Mouse (Mus musculus) cortical plate, adult 2 months (tissue): ENCODE data around the gene Rnft2. TPM values are rescaled to one million over a fixed set of nuclear protein-coding genes. Genes with fewer than 3 reads are reported as not detected.
A peak's percentile ranks its signal among the peaks of the same experiment; 100 is the strongest.

Source experiments
- H3K27ac ChIP-seq: fragments of 200-500 bp; 2 replicates; pipeline ENCODE4 v1.5.1; 2012; ENCODE audit warnings: low read length, control low read depth, inconsistent platforms; ENCODE audit not compliant: insufficient read depth
- H3K4me1 ChIP-seq: fragments of 200-500 bp; 2 replicates; pipeline ENCODE4 v1.6.1; 2011; ENCODE audit warnings: low read length; ENCODE audit not compliant: control insufficient read depth, insufficient read depth
- H3K4me3 ChIP-seq: fragments of 200-500 bp; 2 replicates; pipeline ENCODE4 v1.5.1; 2011; ENCODE audit warnings: mild to moderate bottlenecking, low read length, control low read depth; ENCODE audit not compliant: insufficient read depth
- CTCF ChIP-seq: fragments of 200-500 bp; IDR thresholded peaks from 2 replicates; pipeline ENCODE4 v1.5.1; 2011; ENCODE audit warnings: mild to moderate bottlenecking, control low read depth, low read length; ENCODE audit not compliant: insufficient read depth; ENCODE audit errors: extremely low read depth
- POLR2A ChIP-seq: fragments of 200-500 bp; IDR thresholded peaks from 2 replicates; pipeline ENCODE4 v1.6.1; 2011; ENCODE audit warnings: mild to moderate bottlenecking, low read length, control low read depth; ENCODE audit not compliant: insufficient read depth; ENCODE audit errors: extremely low read depth
- polyA plus RNA-seq: library from polyadenylated mRNA; depleted of rRNA; stranded (reverse); fragments of >200 nt; gene quantifications from 2 replicates; pipeline ENCODE4 v1.2.3, GENCODE M21; 2012

Gene Rnft2
- polyA plus RNA-seq, 1 experiment = 61.3 TPM

DNA sequence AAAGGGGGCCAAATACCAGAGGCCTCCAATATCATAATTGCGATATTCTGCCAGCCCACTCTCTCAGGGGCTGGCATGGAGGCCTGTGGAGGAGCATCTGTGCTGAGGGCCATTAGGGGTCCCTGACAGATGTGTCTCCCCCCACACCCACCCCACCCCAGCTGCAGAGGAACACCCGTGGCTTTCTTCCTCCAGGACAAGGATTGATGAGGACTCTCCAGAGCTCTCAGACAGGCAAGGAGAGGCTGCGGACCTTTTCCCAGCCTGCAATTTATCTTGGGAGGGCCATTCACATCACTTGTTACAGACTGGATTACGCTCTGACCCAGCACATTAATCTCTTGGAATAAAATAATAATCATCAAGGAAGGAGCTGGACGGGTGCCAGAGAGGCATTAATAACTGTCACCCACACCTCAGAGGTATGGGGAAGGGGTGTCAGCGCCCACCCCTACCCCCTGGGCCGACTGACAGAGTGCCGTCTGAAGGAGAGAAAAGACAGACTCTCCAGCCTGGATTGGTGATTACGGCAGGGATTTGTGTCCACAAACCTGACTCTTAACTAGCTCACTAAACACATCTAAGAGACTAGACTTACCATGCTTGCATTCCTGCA, 21.7 kb downstream of the Rnft2 start:
- Histone ChIP-seq H3K27ac (no peak overlapping the region), H3K4me1 (no peaks in the 10 kb centered on the region), H3K4me3 (no peak overlapping the region)
- TF ChIP-seq CTCF = no peak
- TF ChIP-seq POLR2A = no peak

DNA sequence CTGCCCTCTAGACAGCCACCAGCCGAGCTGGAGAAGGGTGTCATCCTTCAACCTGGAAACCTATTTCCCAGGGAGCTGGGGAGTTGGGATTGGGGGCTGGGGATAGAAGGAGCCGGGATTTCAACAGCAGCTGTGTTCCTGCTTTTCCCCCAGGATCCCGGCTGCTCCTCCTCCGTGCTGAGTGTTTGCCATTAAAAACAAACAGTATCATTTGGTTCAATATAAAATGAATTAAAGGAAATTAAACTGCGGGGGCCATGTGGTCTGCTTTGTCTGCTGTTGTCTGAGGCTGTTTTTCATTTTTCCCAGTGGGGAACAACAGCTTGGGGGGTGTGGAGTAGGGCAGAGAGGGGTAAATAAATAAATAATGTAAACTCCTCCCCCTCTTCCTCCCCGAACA, 27.5 kb downstream of the Rnft2 start:
- TF ChIP-seq POLR2A (no peak), CTCF (no peak)
- Histone ChIP-seq H3K4me1 (peaks cover 3% of the 10 kb centered on the region), H3K4me3 (no peak overlapping the region), H3K27ac (no peak overlapping the region)

DNA sequence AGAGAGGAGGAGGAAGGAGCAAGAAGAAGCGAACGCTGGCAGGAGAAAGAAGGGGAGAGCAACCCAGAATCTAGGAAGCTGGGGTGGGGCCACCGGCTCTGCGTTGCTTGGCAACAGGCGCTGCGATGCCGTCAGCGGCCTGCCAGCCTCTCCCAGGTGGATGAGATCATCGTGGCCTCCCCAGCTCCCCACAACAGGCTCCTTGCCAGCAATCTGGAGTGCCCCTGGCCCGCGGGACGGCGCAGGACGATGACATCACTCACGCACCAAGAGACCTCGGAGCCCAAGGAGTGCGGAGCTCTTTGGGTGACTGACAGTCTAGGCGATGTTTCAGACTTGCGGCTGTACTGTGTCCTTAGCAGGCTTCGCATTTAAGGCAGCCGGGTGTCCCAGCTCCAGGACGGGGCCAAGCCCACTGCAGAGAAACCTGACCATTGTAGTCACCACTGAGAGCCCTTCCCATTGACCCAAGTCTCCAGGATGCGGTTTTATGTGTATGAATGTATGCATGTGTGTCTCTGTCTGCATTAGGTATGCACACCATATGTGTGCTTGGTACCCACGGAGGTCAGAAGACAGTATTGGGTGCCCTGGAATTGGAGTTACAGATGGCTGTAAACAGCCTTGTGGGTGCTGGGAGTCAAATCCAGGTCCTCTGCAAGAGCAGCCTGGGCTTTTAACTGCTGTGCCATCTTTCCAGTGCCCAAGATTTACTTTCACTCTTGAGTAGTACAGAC, 30.3 kb downstream of the Rnft2 start:
- peak overlapping the region; percentile 70 for H3K27ac ChIP-seq
- no peak for TF ChIP-seq CTCF
- no peak for TF ChIP-seq POLR2A

DNA sequence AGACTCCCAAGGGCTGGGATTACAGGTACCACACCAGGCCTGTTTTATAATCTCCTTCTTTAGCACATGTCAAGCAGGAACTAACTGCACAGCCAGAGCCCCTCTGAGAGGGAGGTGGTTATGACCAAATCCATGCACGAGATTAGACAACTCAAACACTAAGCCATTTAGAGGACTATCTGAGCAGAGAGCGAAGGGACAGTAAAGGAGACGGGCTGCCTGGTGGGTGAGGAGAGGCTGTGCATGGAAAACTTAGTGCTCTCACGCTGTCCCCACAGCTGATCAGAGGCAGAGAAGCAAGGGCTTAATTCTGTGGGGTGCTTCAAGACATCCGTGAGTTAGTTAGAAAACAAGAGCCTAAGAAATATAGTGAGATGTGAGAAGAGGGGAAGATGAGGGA, 30.9 kb downstream of the Rnft2 start:
- TF ChIP-seq CTCF (no peak), POLR2A (no peak)
- peak overlapping the region; percentile 23; the same call in 1 of the 2 replicates for H3K4me3 ChIP-seq
- peaks cover 3% of the 10 kb centered on the region for H3K4me1 ChIP-seq
- H3K27ac ChIP-seq = peak overlapping the region; percentile 24

More for the DNA sequence above, 30.3 kb downstream of the Rnft2 start:
- Histone ChIP-seq H3K4me1 (peaks cover 3% of the 10 kb centered on the region), H3K4me3 (peak overlapping the region; percentile 23)

DNA sequence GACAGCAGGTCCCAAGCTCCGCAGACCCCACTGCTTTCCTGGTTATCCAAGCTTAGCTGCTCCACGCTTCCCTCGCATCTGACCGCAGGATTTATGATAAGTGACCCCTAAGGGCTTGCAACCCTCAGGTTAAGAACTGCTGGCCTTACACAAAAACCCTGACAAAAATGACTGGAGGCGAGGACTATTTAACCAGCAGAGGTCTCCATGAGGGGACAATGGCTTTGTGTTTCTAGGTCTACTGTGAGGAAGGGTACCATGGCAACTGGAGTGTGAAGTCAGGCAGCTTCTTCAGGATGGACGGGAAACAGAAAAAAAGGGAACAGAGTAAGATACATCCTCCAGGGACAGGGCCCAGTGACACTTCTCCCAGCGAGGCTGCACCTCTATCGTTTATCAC, 39.1 kb downstream of the Rnft2 start:
- Histone ChIP-seq H3K4me3 (no peak overlapping the region), H3K4me1 (no peaks in the 10 kb centered on the region), H3K27ac (no peak overlapping the region)
- TF ChIP-seq CTCF (no peak), POLR2A (no peak)

DNA sequence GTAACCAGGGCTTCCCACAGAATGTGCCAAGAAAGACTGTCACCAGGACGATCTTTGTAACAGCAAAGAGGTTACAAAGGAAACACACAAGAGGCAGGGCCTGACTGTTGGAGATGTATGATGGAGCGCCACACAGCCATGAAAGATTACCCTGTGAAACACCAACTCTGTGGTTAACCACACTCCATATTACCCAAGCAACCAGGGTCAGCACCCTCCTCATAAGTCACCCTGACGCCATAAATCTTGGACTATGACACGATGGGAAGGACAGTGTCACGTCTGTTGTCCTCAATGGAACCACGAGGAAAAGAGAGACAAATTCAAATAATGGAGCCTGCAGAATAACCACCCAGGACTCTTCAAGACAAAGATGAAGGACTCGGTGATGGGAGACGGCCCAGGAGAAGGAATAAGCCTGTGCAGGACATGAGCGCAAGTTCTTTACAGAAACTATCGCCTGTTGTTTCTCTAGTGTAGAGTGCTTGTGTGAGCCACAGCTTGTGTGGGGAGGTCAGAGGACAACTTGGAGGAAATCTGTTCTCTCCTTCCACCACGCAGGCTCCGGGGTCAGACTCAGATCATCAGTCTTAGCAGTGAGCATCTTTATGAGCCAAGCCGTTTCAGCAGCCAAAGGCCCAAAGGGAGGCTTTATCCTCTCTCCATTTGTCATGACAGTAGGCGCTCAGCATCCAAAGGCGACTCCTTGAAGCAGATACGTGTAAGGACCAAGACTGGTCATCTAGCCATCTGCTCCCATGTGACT, 40.1 kb downstream of the Rnft2 start:
- no peak for TF ChIP-seq POLR2A
- TF ChIP-seq CTCF = no peak
- Histone ChIP-seq H3K4me3 (no peak overlapping the region), H3K27ac (no peak overlapping the region), H3K4me1 (no peaks in the 10 kb centered on the region)

DNA sequence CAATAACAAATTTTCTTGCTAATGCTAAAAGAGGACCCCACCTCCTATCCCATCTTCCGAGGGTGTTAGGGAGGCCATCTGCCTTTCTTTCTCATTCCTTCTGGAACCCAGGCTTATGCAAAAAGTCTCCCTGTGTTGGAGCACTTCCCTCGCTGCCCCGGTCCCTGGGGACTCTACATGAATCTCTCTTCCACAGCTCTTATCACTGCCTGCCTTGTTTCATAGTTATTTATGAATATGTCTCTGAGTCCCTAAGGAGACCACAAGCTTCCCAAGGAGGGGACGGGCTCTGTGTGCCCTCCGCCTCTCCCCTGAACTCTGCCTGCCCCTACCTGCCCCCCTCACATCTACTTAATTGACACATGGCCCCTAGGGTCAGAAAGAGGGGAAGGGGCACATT, 45.2 kb downstream of the Rnft2 start:
- Histone ChIP-seq H3K27ac (no peak overlapping the region), H3K4me1 (no peaks in the 10 kb centered on the region)

DNA sequence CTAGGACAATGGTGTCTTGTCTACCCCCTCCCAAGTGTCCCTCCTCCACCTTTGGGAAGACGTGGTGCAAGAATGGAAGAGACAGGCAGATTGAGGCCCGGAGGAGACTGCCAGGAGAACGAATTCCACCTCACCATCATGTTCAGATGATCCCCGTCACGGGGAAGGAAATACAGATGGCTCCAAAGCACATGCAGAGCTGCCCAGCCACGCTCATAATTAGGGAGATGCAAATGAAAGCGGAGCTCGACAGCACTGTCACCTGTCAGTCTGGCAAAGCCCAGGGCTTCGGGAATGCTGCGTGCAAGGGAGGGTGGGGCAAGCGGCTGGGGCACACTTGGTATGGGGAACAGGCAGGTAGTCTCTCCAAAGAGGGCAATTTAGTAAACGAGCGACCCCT, 47.5 kb downstream of the Rnft2 start:
- no peak overlapping the region for H3K27ac ChIP-seq
- no peak overlapping the region for H3K4me3 ChIP-seq
- TF ChIP-seq CTCF (no peak), POLR2A (no peak)
- no peaks in the 10 kb centered on the region for H3K4me1 ChIP-seq

More for the DNA sequence above, 45.2 kb downstream of the Rnft2 start:
- no peak overlapping the region for H3K4me3 ChIP-seq
- TF ChIP-seq CTCF = no peak
- TF ChIP-seq POLR2A = no peak

DNA sequence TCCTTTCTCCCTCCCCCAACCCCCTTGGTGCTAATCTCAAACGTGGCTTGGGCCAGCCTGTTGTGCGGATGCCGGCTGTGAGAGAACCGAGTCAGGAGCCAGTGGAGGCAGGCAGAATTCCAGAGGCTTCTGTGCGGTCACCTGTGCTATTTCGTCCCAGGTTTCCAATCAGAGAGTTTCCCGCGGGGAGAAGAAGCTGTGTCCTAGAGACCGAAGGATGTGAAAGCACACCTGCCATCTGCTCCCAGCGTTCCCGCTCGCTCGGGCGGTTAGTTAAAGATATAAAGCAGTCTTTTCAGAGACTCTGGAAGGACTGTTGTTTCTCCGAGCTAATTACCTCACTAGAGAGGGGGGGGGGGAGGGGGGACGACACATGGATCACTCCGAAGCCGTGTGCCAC, 52.7 kb downstream of the Rnft2 start:
- H3K4me1 ChIP-seq = peaks cover 1% of the 10 kb centered on the region; the same call in 1 of the 2 replicates
- no peak overlapping the region for H3K27ac ChIP-seq
- no peak overlapping the region for H3K4me3 ChIP-seq
- no peak for TF ChIP-seq CTCF
- TF ChIP-seq POLR2A = no peak

DNA sequence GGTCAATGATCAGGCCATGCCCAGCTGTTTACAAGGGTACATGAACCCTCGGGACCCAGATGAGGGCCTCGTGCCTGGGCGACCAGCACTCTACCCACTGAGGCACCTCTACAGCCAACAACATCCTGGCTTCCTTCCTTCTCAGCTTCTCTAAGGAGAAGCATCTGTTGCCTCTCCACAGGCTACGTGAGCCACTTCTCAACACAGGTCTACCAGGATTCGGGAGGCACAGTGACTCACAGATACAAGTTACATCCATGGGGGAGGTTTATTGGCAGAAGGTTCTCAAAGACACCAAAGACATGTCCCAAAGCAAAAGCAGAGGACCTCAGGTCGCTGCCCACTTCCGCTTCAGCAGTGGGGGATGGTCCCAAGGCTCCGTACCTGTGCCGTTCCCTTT, 54.4 kb downstream of the Rnft2 start:
- TF ChIP-seq CTCF (no peak), POLR2A (no peak)
- Histone ChIP-seq H3K4me3 (no peak overlapping the region), H3K27ac (no peak overlapping the region), H3K4me1 (peaks cover 1% of the 10 kb centered on the region; the same call in 1 of the 2 replicates)
